Mouse (Mus musculus) right cerebral cortex, adult 18-20 months (tissue): Measurements from ENCODE around the gene Dek.

Experiments
- DNase-seq: peaks from one replicate; pipeline ENCODE4 v3.0.0; 2022; ENCODE audit warnings: mixed read lengths

Dek gene

DNA sequence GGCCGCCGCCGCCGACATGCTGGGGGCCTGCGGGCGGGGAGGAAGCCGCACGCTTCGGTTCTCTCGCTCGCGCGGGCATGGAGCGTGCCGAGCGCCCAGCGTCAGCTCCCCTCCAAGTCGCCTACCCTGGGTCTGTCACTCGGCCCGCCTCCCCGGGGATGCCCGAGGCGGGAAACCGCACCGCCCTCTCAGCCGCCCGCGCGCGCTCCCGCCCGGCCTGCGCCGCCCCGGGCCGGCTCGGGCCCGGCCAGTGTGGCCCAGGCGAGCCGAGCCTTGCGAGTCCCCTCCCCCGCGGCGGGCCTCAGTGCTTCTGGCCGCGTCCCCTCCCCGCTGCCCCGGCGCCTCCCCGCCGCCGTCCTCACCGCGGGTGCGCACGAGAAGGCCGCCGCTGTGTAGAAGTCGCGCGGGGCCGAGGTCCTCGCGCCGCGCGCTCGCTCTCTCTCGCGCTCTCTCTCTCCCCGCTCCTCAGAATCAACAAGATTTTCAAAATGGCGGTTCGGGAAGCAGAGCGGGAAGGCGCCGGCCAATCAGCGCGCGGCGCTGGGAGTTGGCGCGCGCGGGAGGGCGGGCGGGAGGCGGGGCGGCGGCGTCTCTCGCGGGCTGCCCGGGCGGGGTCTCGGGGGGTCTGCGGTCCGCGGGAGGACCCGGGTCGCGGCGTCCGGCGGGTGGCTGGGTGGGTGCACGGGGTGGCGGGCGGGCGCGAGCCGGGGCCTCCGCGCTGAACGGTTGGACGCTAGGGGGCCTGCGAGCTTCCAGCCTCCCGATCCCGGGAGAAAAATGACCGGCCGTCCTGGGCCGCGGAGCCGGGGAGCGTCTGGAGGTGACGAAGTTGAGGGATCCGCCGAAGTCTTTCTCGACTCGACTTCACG lies at the start of gene Dek:
Gene Dek, minus strand, starts transcription at position 491 of the 869 bp plus-strand sequence.
- peak; percentile 89 for DNase-seq

DNA sequence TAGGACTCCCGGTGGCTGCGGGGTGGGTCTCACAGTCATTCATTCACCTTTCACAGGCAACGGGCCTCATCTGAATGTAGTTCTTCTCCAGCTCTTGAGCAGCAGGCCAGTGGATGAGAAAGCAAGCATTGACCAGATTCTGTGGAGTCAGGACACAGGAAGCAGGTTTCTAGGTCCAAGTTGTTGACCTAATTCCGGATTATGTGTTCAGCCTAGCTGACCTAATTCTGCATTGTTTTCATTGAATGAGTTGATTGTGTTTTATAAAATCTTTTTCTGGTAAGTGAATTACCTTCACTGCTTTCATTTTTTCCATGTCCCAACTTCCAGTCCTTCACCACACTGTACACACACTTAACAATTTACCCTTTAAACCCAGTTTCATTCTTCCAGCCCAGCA lies 48.9 kb upstream of the Dek start:
- DNase-seq, result no peak

DNA sequence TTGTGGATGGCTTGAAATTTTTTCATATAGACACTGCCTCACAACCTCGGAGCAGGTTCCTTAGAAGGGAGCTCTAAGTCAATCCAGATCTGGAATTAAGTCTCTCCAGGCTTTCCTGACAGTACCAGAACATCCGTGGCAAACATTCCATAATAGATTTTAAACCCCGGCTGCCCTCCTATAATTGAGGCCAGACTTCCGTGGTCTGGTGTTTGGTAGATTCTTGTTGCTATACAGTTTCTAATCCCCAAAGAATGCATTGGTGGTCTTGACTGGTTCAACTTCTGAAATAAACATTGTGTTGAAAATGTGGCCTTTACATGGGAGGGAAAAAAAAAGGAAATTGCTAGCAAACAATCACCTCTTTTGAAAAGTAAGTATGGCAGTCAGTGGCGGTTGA lies 47.2 kb upstream of the Dek start:
- DNase-seq, result no peak

DNA sequence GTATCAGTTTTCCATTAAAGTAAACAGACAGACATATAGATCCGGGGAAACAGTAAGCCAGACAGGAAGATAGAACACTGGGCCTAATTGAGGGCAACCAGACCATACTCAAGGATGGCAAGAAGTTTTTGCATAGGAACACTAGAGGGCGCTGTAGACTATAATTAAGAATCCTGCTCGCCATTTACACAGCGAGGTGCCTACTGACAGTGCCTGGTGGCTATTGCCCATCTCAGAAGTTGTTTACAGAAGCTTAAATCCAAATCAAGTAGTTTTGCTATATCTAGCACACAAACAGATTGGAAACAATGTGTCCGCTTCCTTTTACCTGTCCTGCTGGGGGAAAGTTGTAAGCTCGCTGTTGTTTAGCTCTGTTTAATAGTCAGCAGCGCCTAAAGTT lies 46.4 kb upstream of the Dek start:
- peak; percentile 31 for DNase-seq

DNA sequence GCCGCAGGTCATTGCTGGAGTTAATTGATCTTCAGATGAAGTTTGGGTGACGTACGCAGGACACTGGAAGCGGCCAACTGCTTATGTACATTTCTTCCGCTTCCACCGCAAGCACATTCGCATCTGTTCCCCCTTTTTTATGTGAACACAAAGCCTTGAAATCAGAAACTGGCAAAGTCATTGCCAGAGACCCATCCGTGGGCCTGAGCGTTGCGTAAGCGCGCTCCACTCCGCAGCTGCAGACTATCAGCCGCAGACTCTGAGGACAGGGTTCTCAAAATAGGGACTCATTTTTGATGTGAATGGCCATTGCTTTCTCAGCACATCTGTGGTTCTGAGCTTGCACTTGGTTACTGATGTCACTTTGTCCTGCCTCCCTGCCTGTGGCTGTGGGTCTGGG lies 45.1 kb upstream of the Dek start:
- peak; percentile 49 for DNase-seq

DNA sequence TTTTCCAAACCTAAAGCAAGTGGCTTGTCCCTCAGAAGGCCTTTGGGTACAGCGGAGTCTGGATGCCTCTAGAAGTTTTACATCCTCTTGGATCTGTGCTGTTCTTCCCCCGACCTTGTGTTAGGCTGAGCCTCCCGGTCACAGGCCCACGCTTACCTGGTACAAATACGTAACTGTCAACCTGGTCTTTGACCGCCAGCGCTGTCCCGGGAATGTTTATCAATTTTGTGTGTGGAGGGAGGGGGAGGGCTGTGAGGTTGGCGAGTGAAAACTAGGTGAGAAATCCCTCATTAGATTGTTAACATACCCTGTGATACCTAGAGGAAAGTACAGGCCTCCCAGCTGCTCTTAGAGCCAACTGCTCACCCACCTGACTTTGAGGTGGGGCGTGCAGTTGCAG lies 44.0 kb upstream of the Dek start:
- DNase-seq, result no peak

DNA sequence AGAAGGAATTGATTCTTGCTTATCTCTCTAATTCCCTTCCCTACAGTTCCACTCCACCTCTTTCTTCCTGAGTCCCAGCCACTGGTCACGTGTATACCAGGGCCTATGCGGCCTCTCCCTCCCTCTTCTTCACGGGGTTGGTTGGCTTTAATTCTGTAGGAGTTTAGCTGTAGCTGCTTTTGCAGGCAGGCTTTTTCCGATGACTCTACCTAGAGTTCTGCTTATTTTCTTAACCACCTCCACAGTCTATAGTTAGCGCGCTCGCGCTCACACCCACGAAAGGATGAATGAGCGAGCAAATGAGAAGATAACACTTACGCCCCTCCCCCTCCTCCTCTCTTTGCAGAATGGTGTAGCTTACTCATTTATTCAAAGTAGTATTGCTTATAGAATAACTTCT lies 42.6 kb upstream of the Dek start:
- peak; percentile 85 for DNase-seq

DNA sequence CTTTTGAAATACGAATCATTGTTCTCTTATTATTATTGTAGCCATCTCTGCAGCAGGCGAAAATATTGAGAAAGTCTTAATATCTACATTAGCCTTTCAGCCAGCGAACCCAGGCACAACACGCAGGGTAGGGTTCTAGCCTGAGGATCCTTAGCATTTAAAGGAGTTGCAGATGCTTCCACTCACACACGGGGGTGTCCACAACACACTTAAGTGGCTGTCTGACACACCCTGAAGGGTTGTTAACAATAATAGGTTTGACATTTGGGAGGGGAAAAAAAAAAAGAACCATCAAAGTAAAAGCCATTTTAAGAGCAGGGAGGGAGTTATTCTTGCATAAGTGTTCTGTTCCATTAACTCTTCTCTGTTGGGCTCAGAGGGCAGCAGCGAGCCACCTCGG lies 40.4 kb upstream of the Dek start:
- DNase-seq, result no peak

DNA sequence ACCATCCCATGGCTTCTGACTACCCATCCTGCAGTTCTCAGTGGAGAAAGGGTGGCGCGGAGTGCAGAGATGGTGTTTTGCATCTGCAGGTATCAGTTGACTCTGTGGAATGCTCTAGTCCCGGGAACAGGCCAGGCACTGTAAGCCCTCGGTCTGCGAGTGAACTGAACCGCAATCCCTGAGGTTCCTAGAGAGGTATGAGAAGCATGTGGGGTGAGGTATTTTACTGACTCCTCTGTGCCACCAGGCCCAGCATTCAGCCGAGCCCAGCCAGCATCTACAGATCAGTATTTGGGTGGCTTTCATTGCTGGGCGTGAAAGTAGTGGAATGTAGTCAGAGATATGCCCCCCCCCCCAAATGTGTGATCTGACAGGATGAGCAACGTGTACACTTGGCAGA lies 39.9 kb upstream of the Dek start:
- DNase-seq, result no peak

DNA sequence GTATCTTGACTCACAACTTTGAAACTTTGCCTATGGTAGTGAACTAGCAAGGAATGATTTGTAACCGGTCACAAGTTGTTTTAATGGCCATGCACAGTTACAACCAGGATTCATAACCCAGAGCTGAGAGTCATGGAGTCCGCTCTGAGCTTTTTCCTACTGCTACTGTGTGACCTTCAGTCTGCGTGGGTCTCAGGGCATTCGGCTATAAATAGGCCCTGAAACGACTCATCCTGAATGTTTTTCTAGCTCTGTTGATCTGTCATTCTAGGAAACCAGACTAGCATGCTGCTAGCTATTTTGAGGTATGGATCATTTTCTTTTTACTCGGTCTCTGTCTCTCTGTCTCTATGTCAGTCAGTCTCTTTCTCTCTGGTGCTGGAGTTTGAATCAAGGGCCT lies 36.8 kb upstream of the Dek start:
- DNase-seq, result no peak

DNA sequence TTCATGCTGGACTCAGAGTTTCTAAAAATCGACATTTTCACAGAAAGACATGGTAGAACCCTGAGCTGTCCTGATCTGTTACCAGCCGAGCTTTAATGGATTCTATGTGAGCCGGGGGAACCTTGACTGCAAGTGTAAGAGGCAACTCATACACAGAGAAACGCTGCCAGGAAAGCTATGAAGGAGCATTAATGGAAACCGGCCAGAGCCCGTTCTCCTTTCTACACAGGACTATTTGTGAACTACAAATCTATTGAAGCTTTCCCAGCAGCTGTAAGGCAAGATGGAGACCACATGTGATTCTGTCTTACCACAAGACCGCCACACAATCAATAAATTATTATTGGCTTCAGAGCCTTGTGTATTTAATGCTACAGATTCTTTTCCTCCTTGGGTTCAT lies 29.7 kb upstream of the Dek start:
- no peak for DNase-seq

DNA sequence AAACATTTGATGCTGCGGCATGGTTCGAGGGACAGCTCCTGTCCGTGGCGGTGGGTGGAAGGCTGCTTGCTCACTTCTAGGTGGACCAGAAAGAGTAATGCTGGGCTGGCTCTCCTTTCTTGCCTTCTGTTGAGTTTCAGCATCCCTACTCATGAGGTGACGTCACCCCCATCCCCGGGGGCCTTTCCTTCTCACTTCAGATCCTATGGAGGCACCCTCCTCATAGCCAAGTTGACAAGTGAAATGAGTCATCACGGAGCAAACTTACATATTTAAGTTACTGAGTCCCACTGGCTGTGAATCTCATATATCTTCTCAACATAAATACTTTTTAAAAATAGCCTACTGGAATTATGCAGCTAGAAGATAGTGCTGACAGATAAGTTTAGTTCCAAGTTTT lies 28.8 kb upstream of the Dek start:
- peak; percentile 72 for DNase-seq

DNA sequence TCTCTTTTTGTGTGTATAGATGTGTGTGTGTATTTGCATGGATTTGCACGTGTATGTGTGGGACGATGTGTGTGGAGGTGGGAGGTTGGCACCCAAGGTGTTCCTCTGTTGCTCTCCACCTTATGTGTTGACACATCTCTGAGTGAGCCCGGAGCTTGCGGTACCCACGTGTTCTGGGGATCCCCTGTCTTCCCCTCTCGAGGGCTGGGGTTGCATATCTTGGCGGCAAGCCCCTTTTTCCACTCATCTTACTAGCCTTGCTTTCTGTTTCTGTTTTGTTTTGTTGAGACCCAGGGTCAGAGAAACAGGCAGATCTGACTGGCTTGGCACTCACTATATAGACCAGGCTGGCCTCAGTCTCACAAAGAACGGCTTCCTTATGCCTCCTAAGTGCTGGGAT lies 27.1 kb upstream of the Dek start:
- DNase-seq, result no peak

DNA sequence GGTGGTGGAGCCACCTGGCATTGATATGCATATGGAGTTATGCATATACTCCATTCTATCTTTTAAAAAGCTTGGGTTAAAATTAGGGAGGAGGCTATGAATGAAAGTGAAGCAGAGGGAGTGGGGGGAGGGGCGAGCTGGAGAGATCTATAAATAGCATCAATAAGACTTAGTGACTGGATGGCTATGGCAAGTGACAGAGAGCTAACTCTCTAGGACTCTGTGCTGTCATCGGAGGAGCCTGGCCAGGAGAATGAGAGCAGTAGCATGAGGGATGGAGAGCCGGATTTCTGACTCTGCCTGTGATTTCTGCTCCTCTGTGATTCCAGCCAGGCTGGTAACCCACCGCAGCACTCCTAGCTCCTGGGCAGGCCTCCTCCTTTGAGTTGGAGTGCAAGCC lies 23.1 kb upstream of the Dek start:
- no peak for DNase-seq

DNA sequence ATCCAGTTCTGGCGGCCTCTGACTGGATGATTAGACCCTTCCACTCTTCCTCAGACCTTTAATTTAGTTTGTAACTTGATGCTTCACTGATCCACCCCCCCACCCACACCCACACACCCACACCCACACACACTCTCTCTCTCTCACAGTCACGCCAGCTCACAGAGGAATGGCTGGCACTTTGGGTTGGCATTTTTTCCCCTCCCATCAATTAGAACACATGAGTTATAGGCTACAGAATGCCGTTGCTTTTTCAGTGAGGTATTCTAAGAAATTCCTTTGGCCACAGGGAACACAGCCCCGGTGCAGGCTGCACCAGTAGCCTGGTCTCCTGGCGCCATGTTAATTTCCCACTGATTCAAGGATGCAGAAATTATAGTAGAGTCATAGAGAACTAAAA lies 19.6 kb upstream of the Dek start:
- DNase-seq, result no peak

DNA sequence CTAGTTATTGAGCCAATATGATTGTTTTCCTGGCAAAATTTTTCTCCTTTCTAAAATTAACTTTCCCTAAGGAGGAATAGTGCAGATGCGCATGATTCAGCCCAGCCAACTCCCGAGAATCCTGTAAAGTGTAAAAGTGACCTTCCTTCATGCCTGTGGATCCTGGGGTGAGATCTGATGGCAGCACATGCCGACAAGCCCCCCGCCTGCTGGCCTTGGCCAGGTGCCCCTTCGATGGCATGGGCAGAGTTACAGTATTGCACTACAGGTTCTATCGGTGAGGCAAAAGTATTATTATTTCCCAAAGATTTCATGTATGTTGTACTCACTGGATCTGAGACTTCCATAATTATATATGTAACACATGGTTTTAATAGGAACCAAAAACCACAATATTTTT lies 19.0 kb upstream of the Dek start:
- DNase-seq, result no peak

DNA sequence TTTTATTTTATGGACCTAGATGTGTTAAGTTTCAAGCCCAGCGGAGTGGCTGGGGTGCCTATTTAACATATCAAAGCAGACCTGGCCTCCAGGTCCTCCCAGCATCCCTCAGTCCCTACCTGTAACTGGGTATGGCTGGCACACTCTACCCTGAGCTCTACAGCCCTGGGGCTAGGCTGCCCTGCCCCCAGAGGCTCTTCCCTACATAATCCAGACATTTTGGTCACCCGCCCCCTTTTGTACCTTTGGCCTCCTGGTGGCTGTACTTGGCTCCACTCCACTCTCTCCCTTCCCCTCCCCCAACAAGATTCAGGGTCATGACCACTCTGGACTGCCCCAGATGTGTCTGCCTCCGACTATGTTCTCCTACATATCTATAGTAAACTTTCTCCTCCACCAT lies 18.4 kb upstream of the Dek start:
- DNase-seq, result no peak

DNA sequence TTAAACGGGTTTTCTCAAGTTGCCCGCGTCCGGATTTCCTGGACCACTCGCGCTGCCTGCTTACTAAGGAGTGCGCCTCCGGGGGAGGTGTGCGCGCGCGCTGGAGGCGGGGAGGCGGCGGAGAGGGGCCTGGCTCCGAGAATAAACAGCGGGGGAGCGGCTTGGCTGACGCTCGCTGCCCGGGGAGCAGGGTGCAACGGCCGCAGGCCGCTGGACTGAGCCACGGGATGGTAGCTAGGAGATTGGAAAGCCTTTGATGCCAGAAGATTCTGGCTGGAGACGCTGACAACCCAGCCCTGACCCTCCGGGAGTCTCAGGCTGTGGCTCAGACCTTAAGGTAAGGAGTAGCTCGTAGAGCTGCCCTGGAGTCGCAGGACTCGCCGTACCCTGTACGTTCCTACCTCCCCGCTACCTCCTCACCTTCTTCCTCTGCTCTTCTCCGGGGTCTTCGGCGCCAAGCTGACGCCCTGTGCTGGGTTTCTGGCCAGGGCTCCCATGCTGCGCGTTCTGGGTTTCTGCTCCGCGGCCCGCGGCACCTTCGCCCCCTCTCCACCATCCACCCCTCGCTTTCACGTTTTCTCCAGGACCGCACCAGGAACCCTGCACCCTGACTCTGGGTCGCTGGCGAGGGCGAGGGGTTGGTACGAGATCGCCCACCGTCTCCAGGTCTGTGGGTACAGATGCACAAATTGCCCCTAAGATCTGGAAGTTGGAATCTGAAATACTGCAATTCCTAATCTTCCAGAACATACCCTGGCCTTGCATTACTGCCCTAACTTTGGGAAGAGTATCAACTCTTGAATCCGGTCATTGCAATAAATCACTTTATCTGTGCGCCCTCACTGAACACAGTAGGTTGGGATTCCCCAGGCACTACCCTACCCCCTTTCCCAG lies 16.8 kb upstream of the Dek start, which contains the start of gene Rnf144b:
Gene Rnf144b, plus strand, starts transcription at position 120 of the 894 bp plus-strand sequence.
- peak; percentile 67 for DNase-seq

DNA sequence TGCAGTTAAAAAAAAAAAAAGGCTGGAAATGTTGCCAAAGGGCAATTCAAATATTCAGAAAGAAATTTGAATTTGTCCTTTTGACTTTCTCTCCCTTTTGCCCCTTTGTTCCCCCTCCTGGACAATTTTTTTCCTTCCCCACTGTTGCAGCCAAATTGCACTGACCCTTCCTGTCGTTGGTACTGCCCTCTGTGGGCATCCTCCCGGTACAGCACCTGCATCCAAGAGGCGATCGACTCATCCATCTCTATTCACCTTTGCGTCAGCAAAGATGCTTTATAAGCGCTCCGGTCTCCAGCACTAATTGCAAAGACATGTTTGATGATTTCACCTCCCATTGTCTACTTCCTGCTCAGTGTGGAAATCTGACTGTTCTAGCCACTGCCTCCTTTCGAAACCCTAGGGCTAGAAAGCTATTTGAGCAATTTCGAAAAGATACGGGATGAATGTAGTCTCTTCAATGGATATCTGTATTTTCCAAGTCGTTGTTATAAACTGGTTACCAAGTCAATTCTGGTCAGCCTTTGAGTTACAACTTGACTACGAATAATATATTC lies 15.4 kb upstream of the Dek start:
- no peak for DNase-seq

DNA sequence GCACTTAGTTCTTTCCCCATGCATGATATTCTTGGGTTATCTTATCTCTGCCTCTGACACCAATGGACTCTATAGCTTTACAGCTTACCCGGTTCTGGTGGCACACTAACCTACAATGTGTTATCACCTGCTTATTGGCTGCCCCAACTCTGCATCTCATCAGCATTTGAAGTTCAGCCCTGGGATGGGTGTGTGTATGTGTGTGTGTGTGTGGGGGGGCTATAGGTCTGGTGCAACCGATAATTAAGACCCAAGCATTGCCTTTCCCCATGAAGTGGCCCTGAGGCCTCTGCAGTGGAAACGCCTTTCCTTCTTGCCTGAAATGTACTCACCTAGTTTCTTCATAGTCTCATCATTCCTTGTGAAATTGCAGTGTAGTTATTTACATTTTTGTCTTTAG lies 10.0 kb upstream of the Dek start:
- DNase-seq, result no peak

DNA sequence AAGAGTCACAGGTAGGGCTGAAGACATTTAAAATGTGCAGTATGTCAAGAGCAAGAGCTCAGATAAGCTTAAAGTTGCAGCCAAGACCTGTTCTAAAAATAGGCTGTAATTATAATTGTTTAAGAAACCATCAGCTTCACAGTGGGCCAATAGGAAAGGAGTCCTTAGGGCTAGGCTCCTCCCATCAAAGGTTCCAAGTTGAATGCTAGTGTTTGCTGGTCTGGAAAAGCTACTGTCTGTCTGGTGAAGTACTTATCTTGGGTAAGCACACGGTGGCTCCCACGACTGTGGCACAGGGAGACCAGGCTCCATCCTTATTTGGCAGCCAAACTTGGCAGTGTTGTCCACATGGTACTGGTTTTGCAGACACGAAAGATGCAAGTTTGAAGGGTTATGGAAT lies 6.9 kb upstream of the Dek start:
- no peak for DNase-seq

DNA sequence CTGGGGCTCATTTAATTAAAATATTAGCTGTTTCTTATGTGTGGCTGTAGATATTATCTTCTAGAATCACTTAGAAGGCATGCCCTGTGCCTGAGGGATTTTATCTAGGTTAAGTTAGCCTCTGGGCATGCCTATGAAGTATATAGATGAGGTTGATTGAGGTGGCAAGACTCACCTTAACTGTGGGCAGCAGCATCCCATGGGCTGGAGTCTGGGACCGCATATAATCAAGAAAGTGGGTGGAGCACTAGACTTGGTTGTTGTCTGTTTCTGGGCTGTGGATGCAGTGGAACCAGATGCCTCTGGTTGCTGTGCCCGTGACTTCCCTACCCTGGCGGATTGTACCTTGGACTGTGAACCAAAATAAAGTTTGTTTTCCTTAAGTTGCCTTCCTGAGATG lies 6.1 kb upstream of the Dek start:
- no peak for DNase-seq

DNA sequence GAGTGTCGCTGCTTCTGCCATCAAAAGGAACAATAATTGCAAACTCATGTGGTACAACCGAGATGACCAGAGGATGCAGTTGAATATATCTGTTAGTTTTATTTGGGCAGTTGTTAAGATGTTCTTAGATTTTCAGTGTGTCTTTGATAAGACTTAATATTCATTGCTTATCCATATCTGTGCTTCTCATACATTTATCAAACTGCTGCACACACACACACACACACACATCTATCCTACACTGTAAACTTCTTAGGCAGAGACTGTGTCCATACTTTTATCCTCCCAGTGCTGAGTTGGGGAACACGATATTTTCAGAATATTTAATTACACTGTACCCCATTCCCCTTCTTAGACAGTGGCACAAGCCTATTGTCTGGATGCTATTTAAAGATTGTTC lies 5.2 kb upstream of the Dek start:
- DNase-seq, result no peak

DNA sequence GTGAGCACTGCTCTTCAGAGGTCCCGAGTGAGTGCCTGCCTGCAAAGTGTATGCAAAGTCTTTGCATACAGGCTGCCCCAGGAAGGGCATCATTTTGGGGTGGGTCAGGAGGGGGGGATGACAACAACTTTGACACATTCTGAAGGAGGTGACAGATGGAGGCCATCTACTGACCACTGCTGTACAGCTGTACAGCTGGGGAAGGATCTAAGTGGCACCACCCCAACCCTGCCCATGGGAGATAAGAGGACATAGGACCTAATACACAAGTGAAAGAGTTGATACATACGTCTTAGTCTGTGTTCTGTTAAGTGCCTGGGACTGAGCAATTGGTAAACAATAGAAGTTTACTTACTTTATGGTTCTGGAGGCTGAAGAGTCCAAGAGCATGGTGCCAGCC lies 3.2 kb upstream of the Dek start:
- DNase-seq, result no peak
